Mouse (Mus musculus): ENCODE data around the gene Sh3bp2.

Sh3bp2 gene

GRCm38 (mm10) chr5:34525663-34526476, at the start of gene Sh3bp2:
Sh3bp2 (plus strand) TSS chr5:34525838.
- DNase-seq, result peak; percentile 80

DNA sequence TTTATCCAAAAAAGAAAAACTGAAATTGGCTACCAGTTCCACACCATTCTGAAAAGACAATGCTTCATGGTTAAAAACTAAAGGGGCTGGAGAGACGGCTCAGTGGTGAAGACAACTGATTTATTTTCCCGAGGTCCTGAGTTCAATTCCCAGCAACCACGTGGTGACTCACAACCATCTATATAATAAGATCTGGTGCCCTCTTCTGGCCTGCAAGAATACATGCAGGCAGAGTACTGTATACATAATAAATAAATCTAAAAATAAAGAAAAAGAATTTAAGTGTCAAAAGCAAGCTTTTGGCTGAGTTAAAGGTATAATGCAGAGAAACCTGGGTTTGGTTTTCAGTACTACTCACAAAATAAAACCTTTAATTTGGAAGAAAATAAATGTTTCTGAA, 44.7 kb upstream of the Sh3bp2 start:
- DNase-seq, result no peak

- no peak for DNase-seq
Observed at GRCm38 (mm10) chr5:34485731-34486130, 39.9 kb upstream of the Sh3bp2 start.

DNA sequence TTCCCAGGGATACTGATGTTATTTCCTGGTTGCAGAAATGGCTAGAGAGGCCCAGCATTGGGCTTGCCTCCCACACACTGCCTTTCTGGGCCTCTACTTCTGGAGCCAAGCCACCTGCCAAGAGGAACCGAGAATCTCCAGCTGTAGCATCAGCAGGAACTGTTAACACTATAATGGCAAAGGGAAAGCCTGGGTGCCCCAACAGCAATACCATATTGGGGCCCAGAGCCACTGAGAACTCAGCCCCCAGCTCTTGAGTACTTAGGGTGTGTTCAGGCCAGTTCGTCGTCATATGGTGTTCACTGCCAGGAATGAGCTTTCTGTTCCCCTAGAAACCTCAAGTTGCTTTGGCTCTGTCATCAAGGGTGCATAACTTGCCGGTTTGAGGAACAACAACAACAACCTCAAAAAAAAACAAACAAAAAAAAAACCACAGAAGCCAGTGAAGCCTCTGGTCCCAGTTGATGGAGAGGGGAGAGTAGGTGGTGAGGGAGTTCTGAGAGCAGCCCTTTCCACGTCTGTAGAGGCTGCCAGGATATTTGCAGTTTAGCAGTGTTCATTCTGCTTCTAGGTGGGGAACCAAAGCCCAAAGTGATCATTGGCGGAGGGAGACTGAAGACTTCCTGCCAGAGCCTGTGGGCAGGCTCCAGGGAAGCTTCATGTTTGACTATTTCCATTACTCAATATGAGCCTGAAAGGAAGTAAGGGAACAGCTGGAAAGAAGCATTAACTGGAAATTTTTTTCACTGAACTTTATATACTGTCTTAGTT, 38.1 kb upstream of the Sh3bp2 start:
- DNase-seq, result no peak

- DNase-seq, result no peak
Observed at GRCm38 (mm10) chr5:34488741-34489417, 36.8 kb upstream of the Sh3bp2 start.

DNA sequence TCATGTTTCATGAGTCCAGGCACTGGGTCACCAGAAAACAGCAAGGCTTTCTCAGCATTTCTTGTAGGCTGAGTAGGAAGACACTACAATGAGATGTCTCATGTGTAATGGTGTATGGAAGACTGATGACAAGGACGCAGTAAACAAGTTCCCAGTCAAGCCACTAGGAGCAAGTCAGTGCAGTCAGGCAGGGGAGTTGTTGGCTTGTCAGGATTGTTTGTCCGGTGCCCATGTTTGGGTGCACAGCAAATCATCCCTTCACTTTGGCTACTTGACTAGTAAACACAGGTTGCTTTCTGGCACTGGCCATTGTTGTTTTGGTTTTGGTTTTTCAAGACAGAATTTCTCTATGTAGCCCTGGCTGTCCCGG, 36.2 kb upstream of the Sh3bp2 start:
- no peak for DNase-seq

- no peak for DNase-seq
Observed at GRCm38 (mm10) chr5:34496745-34497144, 28.9 kb upstream of the Sh3bp2 start.

DNA sequence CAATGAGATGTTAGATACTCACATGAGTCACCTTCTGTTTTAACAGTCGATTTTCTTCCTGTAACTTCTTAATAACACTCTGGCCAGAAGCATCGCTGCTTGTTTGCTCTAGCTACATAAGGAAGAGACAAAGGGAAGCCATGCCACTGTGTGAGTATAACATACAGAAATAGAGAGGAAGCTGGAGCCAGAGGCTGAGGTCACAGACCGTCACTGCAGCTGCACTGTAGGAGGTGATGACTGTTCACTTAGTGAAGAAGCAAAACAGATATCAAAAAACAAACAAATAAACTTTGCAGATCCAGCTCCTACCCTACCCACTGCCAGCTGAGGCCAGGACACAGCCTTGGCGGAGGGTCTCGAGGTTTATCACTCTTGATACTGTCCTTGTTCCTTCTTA, 24.8 kb upstream of the Sh3bp2 start:
- DNase-seq, result no peak

DNA sequence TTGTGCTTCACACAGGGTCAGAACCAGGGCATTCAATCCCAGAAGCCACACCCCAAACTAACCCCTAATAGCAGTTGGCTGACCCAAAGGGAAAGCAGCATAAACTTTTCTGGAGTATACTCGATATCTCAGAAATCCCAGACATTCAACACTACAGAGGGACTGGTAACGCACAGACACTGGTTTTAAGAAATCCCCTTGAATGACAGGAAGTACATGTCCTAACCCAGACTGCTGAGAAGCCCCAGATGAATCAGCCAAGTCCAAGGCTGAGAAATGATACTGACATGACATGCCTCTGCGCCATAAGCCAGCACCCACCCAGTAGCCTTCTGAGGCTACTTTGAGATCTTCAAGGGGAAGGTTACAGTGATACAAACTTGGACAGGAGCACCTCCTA, 24.1 kb upstream of the Sh3bp2 start:
- DNase-seq, result no peak

DNA sequence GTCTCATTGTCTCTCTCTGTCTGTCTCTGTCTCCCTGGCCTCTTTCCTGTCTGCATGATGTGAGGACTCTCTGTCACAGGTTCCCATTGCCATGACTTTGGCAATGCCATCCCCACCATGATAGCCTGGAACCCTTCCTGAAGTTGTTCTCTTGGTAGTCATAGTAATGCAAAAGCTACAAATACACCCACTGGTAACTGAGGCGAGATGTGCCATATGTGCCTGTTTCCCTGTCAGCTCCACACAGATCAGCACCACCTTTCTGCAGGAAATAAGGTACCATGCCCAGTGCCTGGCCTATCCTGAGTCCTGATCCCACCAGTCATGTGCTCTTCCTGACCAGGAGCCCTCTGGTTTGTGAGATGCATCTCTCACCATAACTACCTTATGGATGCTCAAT, 23.2 kb upstream of the Sh3bp2 start:
- no peak for DNase-seq

DNA sequence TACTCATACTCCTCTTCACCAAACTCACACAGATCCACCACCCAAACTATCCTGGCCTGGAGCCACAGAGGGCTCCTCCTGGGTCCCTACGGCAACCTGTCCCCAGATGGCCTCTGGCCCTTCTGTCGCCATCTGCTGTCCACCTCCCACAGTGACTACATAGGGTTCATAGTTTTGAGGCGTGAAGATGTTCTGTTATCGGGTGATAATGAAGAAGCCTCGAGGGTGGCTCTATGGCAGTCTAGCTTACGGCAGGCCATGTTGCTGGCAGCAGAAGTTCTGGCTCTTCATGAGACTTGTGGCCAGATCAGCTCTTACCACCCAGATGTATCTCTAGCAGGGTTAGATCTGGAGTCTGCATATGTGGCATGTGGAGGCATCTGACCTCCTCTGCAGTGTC, 22.8 kb upstream of the Sh3bp2 start:
- no peak for DNase-seq

DNA sequence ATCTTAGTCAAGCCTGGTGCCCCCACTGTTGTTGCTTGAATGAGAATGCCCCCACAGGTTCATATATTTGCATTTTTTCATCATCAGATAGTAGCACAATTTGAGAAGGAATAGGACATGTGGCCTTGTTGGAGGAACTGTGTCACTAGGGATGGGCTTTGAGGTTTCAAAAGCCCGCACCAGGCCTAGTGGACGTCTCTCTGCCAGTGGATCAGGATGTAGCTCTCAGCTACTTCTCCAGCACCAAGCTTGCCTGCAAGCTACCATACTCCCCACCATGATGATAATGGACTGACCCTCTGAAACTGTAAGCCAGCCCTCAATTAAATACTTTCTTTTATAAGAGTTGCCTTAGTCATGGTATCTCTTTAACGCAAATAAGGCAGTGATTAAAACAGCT, 13.2 kb upstream of the Sh3bp2 start:
- DNase-seq, result no peak

GRCm38 (mm10) chr5:34513466-34514217, 12.0 kb upstream of the Sh3bp2 start, which contains the start of gene Tnip2:
Tnip2 (minus strand) TSS chr5:34513991.
- DNase-seq, result peak; percentile 64

- DNase-seq, result no peak
Observed at GRCm38 (mm10) chr5:34514218-34514566, 11.4 kb upstream of the Sh3bp2 start.

- no peak for DNase-seq
Observed at GRCm38 (mm10) chr5:34515096-34515495, 10.5 kb upstream of the Sh3bp2 start.

- peak; percentile 61 for DNase-seq
Observed at GRCm38 (mm10) chr5:34517913-34518312, 7.7 kb upstream of the Sh3bp2 start.

- no peak for DNase-seq
Observed at GRCm38 (mm10) chr5:34519389-34519910, 6.2 kb upstream of the Sh3bp2 start.

DNA sequence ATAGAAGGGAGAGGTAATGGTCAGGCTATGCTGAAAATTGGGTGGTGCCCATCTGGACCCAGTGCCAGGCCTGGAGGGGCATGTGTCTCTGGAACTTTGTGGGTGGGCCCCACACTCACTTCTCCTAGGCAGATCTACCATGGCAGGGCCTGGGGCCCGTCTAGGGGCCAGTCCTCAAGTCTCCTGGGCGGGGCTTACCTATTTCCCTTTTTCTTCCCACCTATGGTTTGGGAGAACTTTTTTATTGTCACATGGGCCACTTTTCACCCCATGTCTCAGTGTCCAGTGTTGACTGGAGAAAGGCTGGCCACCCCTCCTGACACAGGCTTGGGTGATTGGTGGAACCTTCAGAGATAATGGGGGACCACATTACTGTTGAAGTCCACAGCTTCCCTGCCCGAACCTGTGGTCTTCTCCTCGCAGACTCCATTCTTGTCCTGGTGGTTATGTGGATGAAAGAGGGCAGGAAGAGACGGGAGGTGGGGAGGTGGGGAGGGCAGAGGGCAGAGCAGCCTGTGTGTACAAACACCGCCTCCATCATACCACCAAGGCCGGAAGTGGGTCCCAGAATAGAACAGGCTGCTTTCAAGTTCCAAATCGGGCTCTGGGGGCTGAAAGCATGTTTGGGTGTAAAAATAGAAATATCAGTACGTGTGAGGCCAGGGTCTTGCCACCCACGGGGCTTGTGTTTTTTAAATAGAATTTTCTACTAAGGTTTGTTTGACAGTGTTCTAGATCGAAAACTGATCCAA, 5.0 kb upstream of the Sh3bp2 start:
- no peak for DNase-seq

DNA sequence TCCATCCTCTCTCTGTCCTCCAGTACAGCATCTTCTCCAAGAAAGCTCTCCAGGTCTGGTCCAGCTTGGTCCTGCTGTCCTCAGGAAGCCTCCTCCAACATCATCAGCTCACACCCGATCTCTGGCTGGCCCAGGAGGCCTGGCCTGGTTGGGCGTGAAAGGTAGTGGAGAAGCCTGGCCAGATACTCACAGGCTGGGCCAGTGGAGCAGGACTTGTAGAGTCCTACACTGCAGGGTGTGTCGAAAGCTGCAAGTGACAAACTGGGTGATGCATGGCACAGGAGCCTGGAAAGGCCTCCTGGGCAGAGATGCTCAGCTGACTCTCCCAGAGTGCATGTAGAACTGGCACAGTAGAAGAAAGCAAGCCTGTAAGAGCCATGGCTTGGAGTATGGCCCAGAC, 4.3 kb upstream of the Sh3bp2 start:
- DNase-seq, result no peak

- no peak for DNase-seq
Observed at GRCm38 (mm10) chr5:34523958-34524485, 1.6 kb upstream of the Sh3bp2 start.

GRCm38 (mm10) chr5:34524511-34524910, 1.1 kb upstream of the Sh3bp2 start:
- DNase-seq, result no peak

DNA sequence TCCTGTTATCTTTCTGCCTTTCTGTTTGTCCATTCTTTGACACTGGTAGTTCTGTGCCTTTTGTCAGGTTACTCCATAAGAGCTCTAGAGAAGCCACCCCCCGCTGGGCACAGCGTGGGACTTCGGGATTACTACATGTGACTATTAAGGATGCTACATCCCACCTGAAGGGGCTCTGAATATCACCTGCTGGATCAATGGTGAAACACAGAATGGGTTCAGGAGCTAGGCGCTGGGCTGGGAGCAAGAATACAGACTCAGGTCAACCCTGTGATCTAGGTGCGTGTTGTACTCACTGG, 788 bp downstream of the Sh3bp2 start:
- no peak for DNase-seq

All from cerebellum, adult 11 months (tissue).